ENCODE assay signal across 8 mouse cellular contexts in genomic region chr13:35968719-35969430, GRCm38 (mm10). TPM values are rescaled to one million over a fixed set of nuclear protein-coding genes. Genes with fewer than 3 reads are reported as not detected.
DNase-seq lines count a peak whose midpoint lies in the region; ATAC-seq lines count a peak whose summit lies in the region.

No protein-coding gene starts in this region.

- H3K36me3 ChIP-seq in embryonic facial prominence, embryonic 14.5 days (ENCODE audit: control insufficient read depth, insufficient read depth, low read length), result no peaks in the 10 kb centered on the region
- no peaks in the 10 kb centered on the region for H3K36me3 ChIP-seq in hindbrain, embryonic 12.5 days
- H3K36me3 ChIP-seq in liver, embryonic 16.5 days (ENCODE audit: control insufficient read depth, insufficient read depth), result no peaks in the 10 kb centered on the region

- peak; percentile 89 for DNase-seq in heart, adult 11 months
- no peak for DNase-seq in heart, postnatal 25 days (ENCODE audit: low spot score)
- DNase-seq in Muller cell, postnatal 12 days (ENCODE audit: inconsistent ontology term), result peak; percentile 49
- DNase-seq in embryonic facial prominence, embryonic 14.5 days (ENCODE audit: low spot score), result peak; percentile 68
- peak; percentile 61 for DNase-seq in retina, embryonic 14.5 days (ENCODE audit: low spot score)
- no peak for DNase-seq in cerebellum, adult 18-20 months

- ATAC-seq in embryonic facial prominence, embryonic 14.5 days (ENCODE audit: low read depth), result peak; percentile 84
- ATAC-seq in hindbrain, embryonic 12.5 days (ENCODE audit: low FRiP score), result peak; percentile 86
- peak; percentile 54 for ATAC-seq in liver, embryonic 16.5 days (ENCODE audit: low read depth)

- no peaks in the 10 kb centered on the region for H3K9me3 ChIP-seq in embryonic facial prominence, embryonic 14.5 days (ENCODE audit: control insufficient read depth, low read length)
- no peaks in the 10 kb centered on the region for H3K9me3 ChIP-seq in hindbrain, embryonic 12.5 days (replicated peaks)
- H3K9me3 ChIP-seq in liver, embryonic 16.5 days (replicated peaks; ENCODE audit: control insufficient read depth, low read length), result no peaks in the 10 kb centered on the region

- no peak overlapping the region for H3K27ac ChIP-seq in embryonic facial prominence, embryonic 14.5 days (replicated peaks; ENCODE audit: low read depth, low read length)
- H3K27ac ChIP-seq in hindbrain, embryonic 12.5 days, result no peak overlapping the region
- no peak overlapping the region for H3K27ac ChIP-seq in liver, embryonic 16.5 days (ENCODE audit: low read length)

- peaks cover 20% of the 10 kb centered on the region for H3K27me3 ChIP-seq in embryonic facial prominence, embryonic 14.5 days (replicated peaks; ENCODE audit: control insufficient read depth, insufficient read depth, low read length)
- peaks cover 34% of the 10 kb centered on the region for H3K27me3 ChIP-seq in hindbrain, embryonic 12.5 days
- peaks cover 36% of the 10 kb centered on the region for H3K27me3 ChIP-seq in liver, embryonic 16.5 days (ENCODE audit: control insufficient read depth, insufficient read depth, low read depth, low read length)

- WGBS in embryonic facial prominence, embryonic 14.5 days, result 2% methylated on average over 28 of the region's 57 CpGs
- under 1% methylated on average over 57 of the region's 57 CpGs for WGBS in hindbrain, embryonic 12.5 days
- under 1% methylated on average over 57 of the region's 57 CpGs for WGBS in liver, embryonic 16.5 days (ENCODE audit: insufficient replicate concordance)

- peaks cover 8% of the 10 kb centered on the region for H3K4me1 ChIP-seq in embryonic facial prominence, embryonic 14.5 days (ENCODE audit: control insufficient read depth, insufficient read depth, low read length)
- peaks cover 14% of the 10 kb centered on the region for H3K4me1 ChIP-seq in hindbrain, embryonic 12.5 days
- H3K4me1 ChIP-seq in liver, embryonic 16.5 days (ENCODE audit: control insufficient read depth, low read depth, low read length), result no peaks in the 10 kb centered on the region; the same call in 1 of the 2 replicates

- H3K9ac ChIP-seq in embryonic facial prominence, embryonic 14.5 days (ENCODE audit: low read depth, low read length), result peak overlapping the region; percentile 56
- H3K9ac ChIP-seq in hindbrain, embryonic 12.5 days, result peak overlapping the region; percentile 61
- H3K9ac ChIP-seq in liver, embryonic 16.5 days (ENCODE audit: low read depth, low read length), result peak overlapping the region; percentile 52

- H3K4me3 ChIP-seq in embryonic facial prominence, embryonic 14.5 days (ENCODE audit: low read depth, low read length), result peak overlapping the region; percentile 50
- H3K4me3 ChIP-seq in hindbrain, embryonic 12.5 days, result peak overlapping the region; percentile 59
- H3K4me3 ChIP-seq in liver, embryonic 16.5 days (ENCODE audit: low read depth, low read length), result peak overlapping the region; percentile 40

- intact Hi-C loops in heart, postnatal 25 days (cut with DNase I), result no loop called here

- H3K4me2 ChIP-seq in embryonic facial prominence, embryonic 14.5 days (ENCODE audit: low read depth, low read length), result peak overlapping the region; percentile 100
- peak overlapping the region; percentile 100 for H3K4me2 ChIP-seq in hindbrain, embryonic 12.5 days (replicated peaks)
- H3K4me2 ChIP-seq in liver, embryonic 16.5 days (ENCODE audit: low read depth, low read length), result peak overlapping the region; percentile 66

RNA-seq across cellular contexts. Expression of gene Ppp1r3g, which starts 10.2 kb away (rescaled TPM):
- total RNA-seq in heart, postnatal 25 days (2021), result under 1 TPM; 0.45 to 0.47 TPM
- polyA plus RNA-seq in embryonic facial prominence, embryonic 14.5 days (2014; fragmentation: Nextera tagmentation; extraction: Ambion mirVana), result 0.46 and 1.5 TPM in 2 replicates
- polyA plus RNA-seq in hindbrain, embryonic 12.5 days (2016; fragmentation: Nextera tagmentation; extraction: Ambion mirVana), result 1.1 and 1.4 TPM in 2 replicates
- 1.9 and 3.0 TPM in 2 replicates for polyA plus RNA-seq in liver, embryonic 16.5 days (2015; fragmentation: Nextera tagmentation; extraction: Ambion mirVana)

Comparison
In these comparisons a context has a peak if more than half of its experiments do, and no peak if none do; other contexts are left out.
1. DNase-seq: peak in heart, adult 11 months (single experiment), Muller cell, postnatal 12 days (single experiment), embryonic facial prominence, embryonic 14.5 days (single experiment) and retina, embryonic 14.5 days (single experiment); none in heart, postnatal 25 days (single experiment) and cerebellum, adult 18-20 months (0 of 2).
2. Peak in every context shown above with its lines, with median percentiles within 50 percentile points of each other: ATAC-seq, H3K4me2 ChIP-seq, H3K4me3 ChIP-seq and H3K9ac ChIP-seq.